Mouse (Mus musculus) liver, adult 2 months (tissue): Measurements from ENCODE around the gene Speg.

ENCODE experiments used
- CTCF ChIP-seq: fragments of 200-500 bp; IDR thresholded peaks from 2 replicates; pipeline ENCODE4 v1.5.1; 2011; ENCODE audit warnings: low read depth, low read length, control low read depth
- POLR2A ChIP-seq: fragments of 200-500 bp; IDR thresholded peaks from 2 replicates; pipeline ENCODE4 v1.6.1; 2011; ENCODE audit warnings: low read length, control low read depth; ENCODE audit not compliant: insufficient read depth; ENCODE audit errors: extremely low read depth

DNA sequence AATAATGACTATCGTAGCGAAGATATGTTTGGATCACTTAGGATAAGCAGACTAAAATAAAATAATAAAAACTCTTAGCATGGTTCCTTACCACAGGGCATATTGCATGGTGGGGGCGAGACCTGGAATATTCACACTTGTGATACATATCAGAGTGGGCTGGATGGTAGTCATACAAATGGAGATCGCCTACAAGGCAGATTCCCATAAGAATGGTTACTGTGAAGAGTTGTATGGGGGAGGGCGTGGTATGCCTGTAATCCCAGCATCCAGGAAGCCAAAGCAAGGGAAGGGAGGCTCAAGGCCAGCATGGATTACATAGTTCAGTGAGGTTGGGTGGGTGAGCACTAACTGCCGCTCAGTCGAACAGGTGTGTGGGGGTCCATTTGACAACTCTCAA lies 105.6 kb downstream of the Speg start:
- no peak for TF ChIP-seq POLR2A
- no peak for TF ChIP-seq CTCF
